Mouse (Mus musculus): ENCODE data around the gene Wdr45.
"Not testable (repeated sequence)": the region's sequence is repeated elsewhere in the genome, so short reads cannot be mapped to it uniquely, and the experiment has no call there.

Wdr45 gene

DNA sequence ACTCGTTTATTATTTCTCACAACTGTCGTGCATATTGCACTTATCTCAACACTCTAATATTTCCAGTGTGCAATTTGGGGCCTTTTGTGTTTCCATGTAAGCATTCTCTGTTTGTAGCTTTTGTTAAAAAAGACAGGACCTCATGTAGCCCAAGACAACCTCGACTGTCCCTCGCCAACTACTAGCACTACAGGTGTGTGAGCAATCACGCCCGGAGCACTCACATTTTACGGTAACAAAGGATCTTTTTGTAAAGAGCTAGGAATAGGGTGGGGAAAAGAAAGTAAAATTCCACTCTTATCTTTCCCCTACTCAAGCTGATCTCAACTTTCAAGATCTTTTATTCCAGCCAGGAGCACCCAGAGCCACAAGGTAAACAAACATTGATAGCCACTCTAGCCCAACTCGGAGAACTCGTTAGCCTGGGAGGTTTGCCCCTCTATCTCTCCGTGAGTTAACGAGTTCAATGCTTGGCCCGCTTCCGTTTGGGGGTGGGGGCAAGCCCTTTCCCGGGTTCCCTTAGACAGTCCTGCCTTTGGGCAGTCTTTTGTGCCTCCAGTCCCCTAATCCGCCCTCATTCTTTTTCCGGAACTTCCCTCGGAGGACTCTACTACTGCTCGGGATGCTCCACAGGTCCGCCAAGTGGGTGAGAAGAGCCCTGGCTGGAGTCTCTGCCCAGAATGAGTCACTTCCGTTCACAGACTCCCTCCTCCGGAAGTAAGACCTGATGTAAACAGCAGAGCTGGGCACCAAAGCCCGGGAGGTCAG, 7.6 kb downstream of the Wdr45 start, which contains the start of gene Gm45208:
Gm45208 (plus strand) TSS at position 732 of the 768 bp plus-strand sequence.
- no peak for DNase-seq (ENCODE audit: extremely low spot score, low read depth, low spot score)

DNA sequence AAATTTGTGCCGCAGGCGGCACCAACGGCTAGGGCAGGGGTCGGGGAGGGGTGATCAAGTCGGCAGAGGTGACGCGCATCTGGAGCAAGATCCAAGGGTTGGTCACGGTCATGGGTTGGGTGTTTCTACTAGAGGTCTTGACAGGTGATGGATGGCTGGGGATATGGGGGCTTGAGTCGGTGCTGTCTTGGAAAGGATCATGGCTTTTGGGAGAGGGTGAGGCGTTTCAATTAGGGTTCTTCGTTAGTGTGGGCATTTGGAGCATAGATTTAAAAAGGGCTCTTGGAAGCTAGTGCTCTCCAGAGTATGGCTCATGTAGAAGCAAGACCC, 8.1 kb downstream of the Wdr45 start:
- no peak for DNase-seq (ENCODE audit: extremely low spot score, low read depth, low spot score)

DNA sequence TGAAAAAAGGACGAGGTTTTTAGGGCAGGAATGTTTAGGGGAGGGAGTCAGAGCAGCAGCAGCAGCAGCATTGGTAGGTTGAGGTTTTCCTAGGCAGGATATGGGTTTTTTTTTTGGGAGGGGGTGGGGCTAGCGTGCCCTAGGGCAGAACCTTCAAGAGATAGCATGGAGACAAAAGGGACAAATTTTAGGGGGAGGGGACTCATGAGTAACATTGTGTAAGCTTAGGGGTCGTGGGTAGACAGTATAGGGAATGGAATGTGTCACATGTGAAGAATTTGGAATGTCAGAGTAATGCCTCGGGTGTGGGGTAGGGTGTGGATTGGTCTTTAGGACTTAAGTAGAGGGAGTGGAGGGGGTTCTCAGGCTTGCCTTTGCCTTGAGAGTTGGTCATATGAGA, 8.6 kb downstream of the Wdr45 start:
- no peak for DNase-seq (ENCODE audit: extremely low spot score, low read depth, low spot score)

DNA sequence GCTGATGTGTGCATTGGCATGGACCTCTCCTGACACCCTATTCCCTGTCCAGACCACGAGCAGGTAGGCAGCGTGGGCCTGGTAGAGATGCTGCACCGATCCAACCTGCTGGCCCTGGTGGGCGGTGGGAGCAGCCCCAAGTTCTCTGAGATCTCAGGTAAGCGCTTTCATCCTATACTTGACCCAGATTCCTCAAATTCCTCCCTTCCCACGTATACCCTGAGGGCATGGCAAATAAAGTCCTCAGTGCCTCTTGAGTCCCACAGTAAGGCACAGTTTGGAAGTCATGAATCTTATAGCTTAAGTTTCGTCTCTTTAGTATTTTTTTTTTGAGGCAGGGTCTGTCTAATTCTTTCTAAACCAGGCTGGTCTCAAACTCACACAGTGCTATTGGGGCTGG, 10.0 kb downstream of the Wdr45 start:
- DNase-seq (ENCODE audit: extremely low spot score, low read depth, low spot score): no peak

DNA sequence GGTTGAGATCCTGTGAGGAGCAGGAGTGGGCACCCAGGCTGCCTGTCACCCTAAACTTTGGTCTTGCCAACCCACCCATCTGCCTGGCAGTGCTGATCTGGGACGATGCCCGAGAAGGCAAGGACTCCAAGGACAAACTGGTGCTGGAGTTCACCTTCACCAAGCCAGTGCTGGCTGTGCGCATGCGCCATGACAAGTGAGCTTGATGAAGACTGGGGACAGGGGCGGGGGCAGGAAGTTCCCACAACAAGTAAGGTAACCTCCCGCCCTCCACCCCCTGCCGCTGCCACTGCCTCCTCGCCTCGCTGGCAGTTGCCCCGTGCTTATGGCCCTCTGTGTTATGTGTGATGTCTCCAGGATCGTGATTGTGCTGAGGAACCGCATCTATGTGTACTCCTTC, 11.7 kb downstream of the Wdr45 start:
- DNase-seq (ENCODE audit: extremely low spot score, low read depth, low spot score): no peak

DNA sequence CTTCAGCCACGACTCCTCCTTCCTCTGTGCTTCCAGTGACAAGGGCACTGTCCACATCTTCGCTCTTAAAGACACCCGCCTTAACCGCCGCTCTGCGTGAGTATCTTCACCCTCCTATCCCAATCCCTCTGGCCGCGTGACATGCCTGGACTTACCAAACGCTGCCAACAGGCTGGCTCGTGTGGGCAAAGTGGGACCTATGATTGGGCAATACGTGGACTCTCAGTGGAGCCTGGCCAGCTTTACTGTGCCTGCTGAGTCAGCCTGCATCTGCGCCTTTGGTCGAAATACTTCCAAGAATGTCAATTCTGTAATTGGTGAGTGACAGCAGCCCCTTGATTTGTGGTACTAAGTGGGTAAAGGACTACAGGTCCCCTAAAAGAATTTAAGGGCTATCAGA, 13.0 kb downstream of the Wdr45 start:
- DNase-seq (ENCODE audit: extremely low spot score, low read depth, low spot score): no peak

DNA sequence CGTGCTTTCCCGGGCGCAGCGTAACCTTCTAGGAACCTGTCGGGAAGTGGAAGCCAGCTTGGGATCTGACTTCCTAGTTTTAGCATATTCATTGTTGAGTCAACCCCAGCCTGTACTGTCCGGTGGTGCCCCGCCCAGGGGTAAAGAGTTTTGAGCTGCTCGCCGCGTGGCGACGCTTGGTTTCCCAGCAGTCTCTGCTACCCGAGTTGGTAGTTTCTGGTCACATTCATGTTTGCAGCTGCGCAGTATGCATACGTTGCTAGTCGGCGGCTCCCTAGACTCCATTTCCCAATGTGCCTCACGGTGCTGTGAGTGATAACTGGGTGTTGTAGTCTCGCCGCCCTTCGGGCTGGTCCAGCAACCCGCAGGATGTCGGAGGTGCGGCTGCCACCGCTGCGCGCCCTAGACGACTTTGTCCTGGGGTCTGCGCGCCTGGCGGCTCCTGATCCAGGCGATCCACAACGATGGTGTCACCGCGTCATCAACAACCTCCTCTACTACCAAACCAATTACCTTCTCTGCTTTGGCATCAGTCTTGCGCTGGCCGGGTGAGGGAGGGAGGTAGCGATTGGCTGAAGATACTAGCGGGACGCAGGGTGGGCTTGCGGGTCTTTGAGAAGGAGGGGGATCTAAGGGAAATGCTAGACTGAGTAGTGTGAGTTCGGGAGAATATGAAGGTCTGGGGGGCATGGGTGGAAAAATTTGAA, 14.2 kb downstream of the Wdr45 start, which contains the start of gene Praf2:
Praf2 (plus strand) TSS at position 225 of the 707 bp plus-strand sequence.
- DNase-seq (ENCODE audit: extremely low spot score, low read depth, low spot score): no peak

DNA sequence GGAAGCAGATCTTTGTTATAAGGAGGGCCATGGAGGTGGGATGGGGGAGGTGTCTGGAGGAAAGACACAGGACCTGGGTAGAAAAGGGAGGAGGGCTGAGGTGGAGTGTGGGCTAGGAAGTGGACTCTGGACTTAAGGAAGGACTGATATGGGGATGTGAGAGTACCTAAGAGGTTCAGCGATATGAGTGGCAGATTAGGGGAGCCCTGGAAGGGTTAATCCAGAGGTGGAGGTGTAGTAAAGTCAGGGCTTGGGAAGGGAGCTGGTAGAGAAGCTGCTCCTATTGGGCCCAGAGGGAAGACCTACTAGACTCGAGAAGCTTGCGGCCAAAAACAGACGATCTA, 14.8 kb downstream of the Wdr45 start:
- no peak for DNase-seq (ENCODE audit: extremely low spot score, low read depth, low spot score)

DNA sequence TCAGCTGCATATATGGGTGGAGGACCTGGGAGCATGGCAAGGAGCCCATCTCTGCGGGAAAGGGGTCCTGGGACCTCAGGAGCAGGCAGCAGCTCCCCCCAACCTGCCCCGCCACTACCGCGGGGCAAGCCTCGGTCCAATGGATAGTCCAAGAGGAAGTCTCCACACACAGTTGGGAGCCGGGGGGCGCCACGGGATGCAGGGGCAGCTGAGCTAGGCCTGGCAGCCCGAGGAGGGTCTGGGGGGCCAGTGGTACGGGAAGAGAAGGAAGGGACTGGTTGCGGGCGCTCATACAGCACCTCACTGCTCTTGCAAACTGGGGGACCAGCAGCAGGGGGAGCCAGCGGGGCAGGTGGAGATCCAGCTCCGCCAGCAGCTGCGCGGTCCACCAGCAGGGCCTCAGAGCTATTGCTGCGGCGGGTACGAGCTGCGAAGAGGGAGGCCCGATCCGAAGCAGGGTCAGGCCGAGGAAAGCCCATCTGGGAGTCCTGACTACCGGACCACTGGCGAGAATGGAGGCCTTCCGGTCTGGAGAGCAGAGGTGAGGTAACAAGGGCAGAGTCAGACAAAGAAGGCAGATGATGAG, 19.5 kb downstream of the Wdr45 start:
- DNase-seq (ENCODE audit: extremely low spot score, low read depth, low spot score): no peak

DNA sequence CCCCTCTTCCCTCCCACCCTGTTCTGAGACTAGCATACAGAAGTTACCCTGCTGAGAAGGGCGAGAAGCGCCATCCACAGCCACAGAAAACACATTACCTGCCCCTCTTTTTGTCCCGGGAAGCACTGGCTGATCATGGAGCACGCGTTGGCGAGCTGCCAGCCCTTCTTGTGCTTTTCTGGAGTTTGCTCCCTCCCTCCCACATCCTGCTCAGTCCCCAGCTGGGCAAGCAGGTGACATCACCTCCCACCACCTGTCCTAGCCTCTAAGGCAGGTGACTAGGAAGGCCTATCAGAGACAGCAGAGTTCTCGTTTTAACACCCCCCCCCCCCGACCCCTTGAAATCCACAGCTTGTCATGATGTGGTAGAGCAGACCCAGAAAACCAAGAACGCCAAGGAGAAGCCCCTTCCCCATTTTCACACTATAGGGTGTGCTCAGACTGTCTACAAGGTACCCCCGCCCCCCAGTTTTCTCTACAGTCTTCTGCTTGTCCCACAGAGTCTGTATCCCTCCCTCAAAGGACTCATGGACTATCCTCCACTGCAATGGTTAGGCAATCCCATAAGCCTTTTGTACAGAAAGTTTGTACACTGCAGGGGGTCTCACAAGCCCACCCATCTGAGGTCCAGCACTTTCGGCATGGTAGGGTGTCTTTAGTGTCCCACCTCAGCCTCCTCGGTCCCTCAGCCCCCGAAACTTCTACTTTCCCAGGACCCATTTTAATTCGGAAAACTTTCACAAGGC, 25.4 kb downstream of the Wdr45 start:
- no peak for DNase-seq (ENCODE audit: extremely low spot score, low read depth, low spot score)

DNA sequence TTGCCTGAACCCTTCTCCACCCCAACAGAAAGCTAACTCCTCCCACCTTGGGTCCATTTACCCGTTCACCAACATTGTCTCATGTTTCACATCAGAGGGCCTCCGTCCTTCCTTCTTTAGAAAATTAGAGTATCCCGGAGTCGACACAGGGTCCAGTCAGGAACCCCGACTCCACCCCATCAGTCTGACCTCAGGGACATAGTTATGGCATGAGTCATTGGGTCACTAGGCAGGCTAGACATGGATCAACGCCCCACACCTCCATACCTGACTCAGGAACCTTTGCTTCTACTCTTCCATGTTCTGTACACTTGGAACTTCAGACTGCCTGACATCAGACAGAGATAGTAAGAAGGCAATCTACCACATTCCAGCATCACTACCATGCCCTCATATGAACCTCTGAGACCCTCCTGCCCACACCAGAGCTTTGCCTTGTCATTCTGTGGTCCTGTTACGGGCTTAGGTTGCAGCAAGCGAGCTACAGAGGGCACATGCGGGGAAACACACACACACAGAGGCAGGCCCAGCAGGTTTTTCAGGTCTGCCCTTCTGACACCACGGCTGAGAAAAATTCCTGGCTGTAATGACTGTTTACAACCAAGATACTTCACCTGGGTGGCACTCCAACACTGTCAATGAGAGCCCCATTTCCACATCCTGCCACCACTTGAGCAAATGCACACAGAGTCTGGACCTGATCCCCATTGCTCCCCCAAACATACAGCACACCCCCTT, 26.1 kb downstream of the Wdr45 start:
- DNase-seq (ENCODE audit: extremely low spot score, low read depth, low spot score): no peak

DNA sequence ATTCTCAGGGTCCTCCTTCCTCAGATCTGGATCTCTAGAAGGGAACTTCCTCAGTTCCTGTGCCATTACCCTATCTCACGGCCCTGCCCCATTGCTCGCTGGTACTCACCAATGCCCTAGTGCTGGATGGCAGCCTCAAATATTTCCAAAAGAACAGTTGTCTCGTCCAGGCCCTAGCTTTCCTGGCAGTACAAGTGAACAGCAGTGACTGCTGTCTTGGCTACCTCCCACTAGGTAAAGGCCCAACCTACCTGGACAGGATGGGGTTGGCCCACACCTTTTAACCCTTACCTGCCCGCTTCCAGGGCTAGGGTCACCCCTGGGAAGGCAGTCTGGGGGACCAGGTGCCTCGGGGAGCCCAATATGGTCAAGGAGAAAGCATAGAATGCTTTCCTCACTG, 27.0 kb downstream of the Wdr45 start:
- no peak for DNase-seq (ENCODE audit: extremely low spot score, low read depth, low spot score)

DNA sequence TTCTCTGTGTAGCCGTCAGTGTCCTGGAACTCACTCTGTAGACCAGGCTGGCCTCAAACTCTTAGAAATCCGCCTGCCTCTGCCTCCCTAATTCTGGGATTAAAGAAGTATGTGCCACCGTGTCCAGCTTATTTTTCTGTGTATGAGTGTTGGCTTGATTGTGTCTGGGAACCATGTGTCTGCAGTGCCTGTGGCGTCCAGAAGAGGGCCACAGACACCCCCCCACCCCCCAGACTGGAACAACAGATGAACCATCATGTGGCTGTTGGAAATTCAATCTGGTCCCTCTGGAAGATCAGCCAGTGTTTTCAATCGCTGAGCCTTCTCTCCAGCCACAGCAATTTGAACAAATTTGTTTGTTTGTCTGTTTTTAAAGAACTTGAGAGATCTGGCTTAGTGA, 29.3 kb downstream of the Wdr45 start:
- DNase-seq (ENCODE audit: extremely low spot score, low read depth, low spot score): no peak

DNA sequence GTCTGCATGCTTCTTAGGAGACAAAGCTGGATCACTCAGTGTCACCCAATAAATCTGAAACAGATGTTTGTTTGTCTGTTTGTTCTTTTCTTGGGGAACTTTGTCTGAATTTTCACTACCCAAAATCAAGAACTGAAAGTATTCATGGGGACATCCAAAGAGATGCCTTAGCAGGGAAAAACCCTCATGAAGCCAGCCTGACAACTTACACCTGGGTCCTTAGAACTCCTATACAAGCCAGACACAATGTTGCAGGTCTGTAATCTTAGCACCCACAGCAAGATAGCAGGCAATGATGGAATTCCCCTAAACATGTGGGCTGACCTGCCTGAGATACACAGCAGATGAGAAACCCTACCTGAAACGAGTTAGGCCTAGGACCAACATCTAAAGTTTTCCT, 30.8 kb downstream of the Wdr45 start:
- DNase-seq (ENCODE audit: extremely low spot score, low read depth, low spot score): no peak

DNA sequence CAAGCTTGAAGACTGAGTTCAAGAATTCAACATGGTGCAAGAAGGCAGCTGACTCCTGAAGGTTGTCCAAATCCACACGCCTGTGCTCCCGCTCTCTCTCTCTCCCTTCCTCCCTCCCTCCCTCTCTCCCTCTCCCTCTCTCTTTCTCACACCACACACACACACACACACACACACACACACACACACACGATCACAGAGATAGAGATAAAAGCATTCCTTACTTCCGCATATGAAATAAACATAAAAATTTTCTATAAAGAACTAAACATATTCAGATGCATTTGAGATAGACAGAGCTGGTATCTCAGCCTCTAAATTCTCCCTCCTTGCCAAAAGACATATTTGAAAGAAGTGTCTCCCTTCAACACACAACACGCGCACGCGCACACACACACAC, 31.3 kb downstream of the Wdr45 start:
- DNase-seq (ENCODE audit: extremely low spot score, low read depth, low spot score): no peak

DNA sequence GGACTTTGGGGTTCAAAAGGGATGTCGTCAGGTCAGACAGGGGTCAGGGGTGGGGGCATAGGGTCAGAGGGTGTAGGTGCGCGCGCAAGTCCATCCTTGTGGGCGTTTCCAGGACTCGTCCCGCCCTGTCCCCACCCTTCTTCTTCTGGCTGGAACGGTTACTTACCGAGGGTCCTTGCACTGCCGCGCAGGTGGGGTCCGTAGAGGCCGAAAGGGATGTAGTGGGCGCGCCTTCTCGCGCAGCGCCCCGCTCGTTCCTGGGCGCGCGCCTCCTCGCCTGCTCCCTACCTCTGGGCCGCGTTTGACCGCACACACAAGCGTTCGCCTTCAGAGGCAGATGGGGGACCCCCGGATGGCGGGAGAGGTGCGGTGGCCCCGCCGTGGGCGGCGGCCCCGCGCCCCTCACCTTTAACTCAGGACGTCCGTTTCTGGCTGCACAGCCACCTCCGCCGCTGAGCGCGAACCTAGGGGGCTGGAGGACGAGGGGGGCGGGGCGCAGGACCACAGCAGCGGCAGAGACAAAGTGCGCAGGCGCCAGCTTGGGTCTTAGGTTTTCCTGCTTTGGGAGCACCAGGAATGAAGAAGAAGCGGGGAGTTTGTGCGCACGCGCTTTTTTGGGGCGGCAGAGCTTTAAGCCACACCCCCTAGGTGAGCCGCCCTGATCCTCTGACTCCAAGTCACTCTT, 36.4 kb downstream of the Wdr45 start, which contains the start of gene Ccdc120:
Ccdc120 (minus strand) TSS at position 474 of the 685 bp plus-strand sequence.
- DNase-seq (ENCODE audit: extremely low spot score, low read depth, low spot score): no peak

DNA sequence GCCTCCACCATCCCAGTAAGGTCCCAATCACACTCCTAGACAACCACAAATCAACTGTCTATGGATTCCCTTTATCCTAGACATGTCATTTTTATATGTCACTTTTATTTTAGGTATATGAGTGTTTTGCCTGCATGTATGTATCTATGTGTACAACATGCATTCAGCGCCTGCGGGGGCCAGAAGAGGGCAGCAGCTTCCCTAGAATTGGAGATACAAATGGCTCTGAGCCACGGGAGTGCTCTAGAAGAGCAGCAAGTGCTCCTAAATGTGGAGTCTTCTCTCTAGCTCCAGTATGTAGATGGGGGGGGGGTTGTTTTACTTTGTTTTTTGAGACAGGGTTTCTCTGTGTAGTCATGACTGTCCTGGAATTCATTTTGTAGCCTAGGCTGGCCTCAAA, 39.5 kb downstream of the Wdr45 start:
- not testable (repeated sequence) for DNase-seq (ENCODE audit: extremely low spot score, low read depth, low spot score)

DNA sequence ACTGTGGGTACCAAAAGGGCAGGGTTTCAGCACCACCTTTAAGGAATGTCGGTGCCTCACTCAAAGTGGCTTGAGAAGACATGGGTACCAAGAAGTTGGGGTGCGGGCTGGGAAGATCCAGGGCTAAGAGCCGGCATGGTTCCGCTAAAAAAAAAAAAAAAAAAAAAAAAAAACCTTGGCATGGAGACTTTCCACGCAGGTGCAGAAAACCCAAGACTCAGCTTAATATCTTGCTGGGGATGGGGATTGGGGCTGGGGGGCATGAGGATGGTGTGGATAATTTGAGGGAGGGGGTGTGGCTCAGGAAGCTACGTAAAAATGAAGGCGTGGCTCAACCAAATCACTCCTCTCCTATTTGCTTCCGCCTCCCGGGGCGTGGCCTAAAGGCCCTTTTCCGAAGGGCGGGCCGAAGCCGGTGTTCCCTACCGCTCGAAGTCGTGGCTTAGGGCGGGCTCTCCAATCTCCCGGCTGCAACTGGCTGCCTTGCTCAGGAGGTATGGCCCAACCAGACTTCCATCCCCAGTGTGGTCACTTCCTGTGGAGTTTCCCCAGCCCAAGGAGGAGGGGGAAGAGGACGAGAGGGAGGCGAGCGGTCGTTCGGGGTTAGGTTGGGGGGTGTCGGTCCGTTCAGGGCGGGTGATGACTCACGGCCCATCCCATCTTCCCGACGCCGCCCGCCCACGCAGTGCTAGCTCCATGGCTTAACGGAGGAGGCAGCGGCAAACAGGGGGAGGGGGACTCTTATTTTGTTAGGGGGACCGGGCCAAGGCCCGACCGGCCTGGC, 48.2 kb downstream of the Wdr45 start, which contains the start of gene Tfe3:
Tfe3 (plus strand) TSS at position 424 of the 784 bp plus-strand sequence.
- DNase-seq (ENCODE audit: extremely low spot score, low read depth, low spot score): peak; percentile 58

DNA sequence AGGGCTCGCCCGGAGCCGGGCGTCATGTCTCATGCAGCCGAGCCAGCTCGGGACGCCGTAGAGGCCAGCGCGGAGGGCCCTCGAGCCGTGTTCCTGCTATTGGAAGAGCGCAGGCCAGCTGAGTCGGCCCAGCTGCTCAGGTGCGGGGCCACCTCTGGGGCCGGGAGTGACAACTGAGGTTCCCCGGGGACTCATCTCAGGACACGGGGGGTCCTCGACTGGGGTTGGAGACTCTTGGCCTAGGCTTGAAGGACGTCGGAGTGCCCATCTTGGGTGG, 48.7 kb downstream of the Wdr45 start:
- no peak for DNase-seq (ENCODE audit: extremely low spot score, low read depth, low spot score)

Measured in hindlimb bud, embryonic 11.5 days (tissue).